Mouse (Mus musculus) kidney, adult 2 months (tissue): Measurements from ENCODE around the gene Olfr401. TPM values are rescaled to one million over a fixed set of nuclear protein-coding genes. Genes with fewer than 3 reads are reported as not detected.

Source experiments
- DNase-seq: peaks from one replicate; pipeline ENCODE4 v3.0.0; 2021
- H3K27ac ChIP-seq: fragments of 200-500 bp; 2 replicates; pipeline ENCODE4 v1.5.1; 2012; ENCODE audit warnings: low read depth, low read length, control low read depth, inconsistent platforms; ENCODE audit not compliant: insufficient read depth
- H3K27me3 ChIP-seq: fragments of 200-500 bp; replicated peaks from 2 replicates; pipeline ENCODE4 v1.6.1; 2012; ENCODE audit warnings: mild to moderate bottlenecking, moderate library complexity, low read length, inconsistent platforms; ENCODE audit not compliant: control insufficient read depth, insufficient read depth
- H3K36me3 ChIP-seq: fragments of 200-500 bp; 2 replicates; pipeline ENCODE4 v1.6.1; 2012; ENCODE audit warnings: mild to moderate bottlenecking, moderate library complexity, low read length, inconsistent platforms; ENCODE audit not compliant: control insufficient read depth, insufficient read depth
- H3K4me1 ChIP-seq: fragments of 200-500 bp; 2 replicates; pipeline ENCODE4 v1.6.1; 2011; ENCODE audit warnings: low read length; ENCODE audit not compliant: control insufficient read depth, insufficient read depth
- H3K4me3 ChIP-seq: fragments of 200-500 bp; 2 replicates; pipeline ENCODE4 v1.5.1; 2011; ENCODE audit warnings: mild to moderate bottlenecking, low read depth, low read length, control low read depth; ENCODE audit not compliant: insufficient read depth
- CTCF ChIP-seq: fragments of 200-500 bp; conservative IDR thresholded peaks from 2 replicates; pipeline ENCODE4 v1.5.1; 2011; ENCODE audit warnings: low read depth, mild to moderate bottlenecking, control low read depth, low read length, moderate library complexity, mixed read lengths; ENCODE audit not compliant: insufficient read depth, insufficient read length
- POLR2A ChIP-seq: fragments of 200-500 bp; IDR thresholded peaks from one replicate; pipeline ENCODE4 v1.6.1; 2011; ENCODE audit warnings: low read depth, low read length, control low read depth
- polyA plus RNA-seq: library from polyadenylated mRNA; depleted of rRNA; stranded (reverse); fragments of >200 nt; gene quantifications from 2 replicates; pipeline ENCODE4 v1.2.3, GENCODE M21; 2012; rRNA removed

Olfr401 gene
- polyA plus RNA-seq, 1 experiment, result not detected

DNA sequence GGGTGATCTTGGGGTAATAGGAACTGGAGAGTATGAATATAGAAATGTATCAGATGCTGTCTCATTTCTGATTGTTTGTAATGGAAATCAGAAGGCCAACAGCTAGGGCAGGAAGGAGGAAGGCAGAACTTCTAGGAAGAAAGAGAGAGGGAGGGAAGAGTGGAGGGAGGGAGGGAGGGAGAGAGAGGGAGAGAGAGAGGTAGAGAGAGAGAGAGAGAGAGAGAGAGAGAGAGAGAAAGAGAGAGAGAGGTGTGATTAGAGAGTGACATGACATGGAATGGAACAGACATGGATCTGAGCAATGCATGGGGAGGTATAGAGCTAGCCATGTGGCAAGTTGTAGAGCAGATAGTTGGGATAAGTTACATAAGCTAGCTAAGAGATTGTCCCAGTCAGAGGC is 55.3 kb downstream of the Olfr401 start:
- Histone ChIP-seq H3K4me1 (no peaks in the 10 kb centered on the region), H3K36me3 (no peaks in the 10 kb centered on the region), H3K4me3 (no peak overlapping the region), H3K27ac (no peak overlapping the region), H3K27me3 (no peaks in the 10 kb centered on the region)
- no peak for DNase-seq
- no peak for TF ChIP-seq POLR2A
- TF ChIP-seq CTCF, result no peak

Other genes with a start within 250 kb of the Olfr401 start
- gene Olfr394, start 222.9 kb upstream of the Olfr401 start, polyA plus RNA-seq, result not detected in 2 replicates
- not detected in 2 replicates for gene Olfr395, start 204.4 kb upstream of the Olfr401 start, polyA plus RNA-seq
- not detected in 2 replicates for gene Olfr23, start 177.0 kb upstream of the Olfr401 start, polyA plus RNA-seq
- gene Olfr397, start 152.9 kb upstream of the Olfr401 start, polyA plus RNA-seq, result not detected in 2 replicates
- gene Olfr398, start 123.3 kb upstream of the Olfr401 start, polyA plus RNA-seq, result not detected in 2 replicates
- gene Olfr139, start 57.2 kb upstream of the Olfr401 start, polyA plus RNA-seq, result not detected in 2 replicates
- gene Olfr399, start 57.1 kb upstream of the Olfr401 start, polyA plus RNA-seq, result not detected in 2 replicates
- not detected in 2 replicates for gene Zfp616, start 43.8 kb upstream of the Olfr401 start, polyA plus RNA-seq
- not detected in 2 replicates for gene Olfr402, start 39.8 kb downstream of the Olfr401 start, polyA plus RNA-seq
- gene Olfr403, start 72.5 kb downstream of the Olfr401 start, polyA plus RNA-seq, result not detected in 2 replicates
- not detected in 2 replicates for gene Olfr43, start 97.7 kb downstream of the Olfr401 start, polyA plus RNA-seq
- not detected in 2 replicates for gene Olfr406, start 146.1 kb downstream of the Olfr401 start, polyA plus RNA-seq
- gene Olfr59, start 170.0 kb downstream of the Olfr401 start, polyA plus RNA-seq, result not detected in 2 replicates
- gene Olfr410, start 224.3 kb downstream of the Olfr401 start, polyA plus RNA-seq, result not detected in 2 replicates
- gene Olfr411, start 238.9 kb downstream of the Olfr401 start, polyA plus RNA-seq, result not detected in 2 replicates
- gene Olfr412, start 248.4 kb downstream of the Olfr401 start, polyA plus RNA-seq, result not detected in 2 replicates